Mouse (Mus musculus): Measurements from ENCODE around the gene Cbx4.

DNA sequence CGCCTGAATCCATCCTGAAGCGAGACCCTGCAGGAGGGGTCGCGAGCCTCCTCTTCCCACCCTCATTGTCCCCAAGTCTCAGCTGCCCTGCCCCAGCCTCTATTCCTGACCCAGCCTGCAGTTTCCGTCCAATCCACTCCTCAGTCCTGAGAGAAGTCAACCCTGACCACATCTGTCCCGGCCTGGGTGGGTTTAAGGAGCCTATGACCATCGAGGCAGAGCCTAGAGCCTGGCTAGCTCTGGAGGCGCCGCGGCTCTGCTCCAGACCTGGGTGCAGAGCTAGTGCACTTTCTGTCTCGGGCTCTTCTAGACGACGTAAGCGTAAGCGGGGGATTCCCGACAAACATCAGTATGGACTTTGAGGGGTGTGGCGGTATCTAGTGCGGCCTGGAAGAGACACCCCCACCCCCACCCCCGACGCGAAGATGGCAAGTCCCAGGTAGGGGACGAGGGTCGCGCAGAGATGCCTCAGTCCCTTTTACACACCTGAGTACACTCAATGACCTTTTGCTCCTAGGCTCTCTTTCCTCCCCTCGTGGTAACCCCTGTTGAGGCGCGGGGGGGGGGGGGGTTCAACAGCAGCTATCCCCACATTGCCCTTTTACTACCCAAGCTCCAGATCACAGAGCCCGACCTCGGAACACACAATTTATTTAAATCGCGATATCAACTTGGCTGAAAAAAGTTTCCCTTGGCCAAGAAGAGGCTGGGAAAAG lies 44.1 kb downstream of the Cbx4 start:
- TF ChIP-seq POLR2A (IDR thresholded peaks at IDR 0.05; ENCODE audit: low read depth, low read length), result no peak
- no peak for TF ChIP-seq CTCF (IDR thresholded peaks at IDR 0.05; ENCODE audit: extremely low read depth, insufficient read depth, insufficient read length, insufficient replicate concordance)

Measured in spleen, adult 2 months (tissue).